In genomic region chr8:3279721-3280077, GRCm38 (mm10) we compare ENCODE assay signal across 8 mouse cellular contexts. TPM values are rescaled to one million over a fixed set of nuclear protein-coding genes. Genes with fewer than 3 reads are reported as not detected.
A peak's percentile ranks its signal among the peaks of the same experiment; 100 is the strongest.
DNase-seq lines count a peak whose midpoint lies in the region; ATAC-seq and TF ChIP-seq lines count a peak whose summit lies in the region.

No protein-coding gene starts in this region.

- no peak for TF ChIP-seq EP300 in heart, postnatal 0 days (IDR thresholded peaks at IDR 0.05; ENCODE audit: low read depth)

- H3K9ac ChIP-seq in kidney, embryonic 14.5 days (ENCODE audit: low read depth, low read length): peak overlapping the region; percentile 91; the same call in 1 of the 2 replicates
- peak overlapping the region; percentile 41 for H3K9ac ChIP-seq in heart, postnatal 0 days (replicated peaks; ENCODE audit: low read depth, low read length)

- no peaks in the 10 kb centered on the region for H3K36me3 ChIP-seq in kidney, embryonic 14.5 days (ENCODE audit: control insufficient read depth, insufficient read depth, low read length)
- H3K36me3 ChIP-seq in heart, postnatal 0 days (replicated peaks; ENCODE audit: control insufficient read depth, insufficient read depth, low read length): 0 out of 2 replicates have a peak, but pooled peaks cover 8% of the 10 kb centered on the region
- H3K36me3 ChIP-seq in macrophage (ENCODE audit: inconsistent target): no peaks in the 10 kb centered on the region

- H3K27me3 ChIP-seq in kidney, embryonic 14.5 days (ENCODE audit: control insufficient read depth, insufficient read depth, low read length): no peaks in the 10 kb centered on the region
- H3K27me3 ChIP-seq in heart, postnatal 0 days (ENCODE audit: control insufficient read depth, insufficient read depth, low read length): no peaks in the 10 kb centered on the region

- no peaks in the 10 kb centered on the region for H3K9me3 ChIP-seq in kidney, embryonic 14.5 days (ENCODE audit: control insufficient read depth, low read length)
- no peaks in the 10 kb centered on the region for H3K9me3 ChIP-seq in heart, postnatal 0 days (replicated peaks; ENCODE audit: control insufficient read depth, low read length)

- H3K4me3 ChIP-seq in kidney, embryonic 14.5 days (ENCODE audit: low read length): peak overlapping the region; percentile 68
- H3K4me3 ChIP-seq in heart, postnatal 0 days (ENCODE audit: low read depth, low read length): peak overlapping the region; percentile 81
- H3K4me3 ChIP-seq in macrophage (ENCODE audit: inconsistent target): peak overlapping the region; percentile 63; the same call in 1 of the 2 replicates

- no peak for TF ChIP-seq CTCF in heart, postnatal 0 days (IDR thresholded peaks at IDR 0.05; ENCODE audit: low read depth)

- peak; percentile 11 for ATAC-seq in kidney, embryonic 14.5 days (ENCODE audit: low FRiP score, low TSS enrichment)
- ATAC-seq in activated CD4-positive, CD25-positive, alpha-beta regulatory T cell, adult 4 months: peak; percentile 3
- no peak for ATAC-seq in heart, postnatal 0 days (ENCODE audit: insufficient read depth, low read depth)

- 1% methylated on average over 18 of the region's 18 CpGs for WGBS in kidney, embryonic 14.5 days
- under 1% methylated on average over 18 of the region's 18 CpGs for WGBS in heart, postnatal 0 days
- 4% methylated on average over 17 of the region's 18 CpGs for WGBS in macrophage (ENCODE audit: missing documents)

- no peak for DNase-seq in kidney, postnatal 25 days
- no peak for DNase-seq in heart, postnatal 0 days (ENCODE audit: low spot score)
- no peak for DNase-seq in layer of hippocampus, postnatal 10 days (ENCODE audit: low spot score in 2 of 2)
- no peak for DNase-seq in urinary bladder, postnatal 36 days (ENCODE audit: low spot score in 2 of 2)
- DNase-seq in frontal cortex, postnatal 14 days (ENCODE audit: low spot score in 2 of 2): no peak

- peaks cover 7% of the 10 kb centered on the region; the same call in 1 of the 2 replicates for H3K4me1 ChIP-seq in kidney, embryonic 14.5 days (ENCODE audit: control insufficient read depth, insufficient read depth, low read length)
- H3K4me1 ChIP-seq in heart, postnatal 0 days (ENCODE audit: control insufficient read depth, insufficient read depth): peaks cover 43% of the 10 kb centered on the region

- H3K27ac ChIP-seq in kidney, embryonic 14.5 days (ENCODE audit: low read depth, low read length): no peak overlapping the region
- peak overlapping the region; percentile 14; the same call in 1 of the 2 replicates for H3K27ac ChIP-seq in heart, postnatal 0 days (ENCODE audit: low read depth)
- no peak overlapping the region for H3K27ac ChIP-seq in macrophage

- H3K4me2 ChIP-seq in kidney, embryonic 14.5 days (replicated peaks; ENCODE audit: low read depth, low read length): peak overlapping the region; percentile 56
- H3K4me2 ChIP-seq in heart, postnatal 0 days (ENCODE audit: low read depth, low read length): peak overlapping the region; percentile 81

- H3K79me2 ChIP-seq in macrophage (ENCODE audit: inconsistent target): peaks cover 43% of the 10 kb centered on the region; the same call in 1 of the 2 replicates

RNA-seq across cellular contexts. Expression of gene Insr, which starts 0.3 kb away (rescaled TPM):
- polyA plus RNA-seq in kidney, embryonic 14.5 days (2014; fragmentation: Nextera tagmentation; extraction: Ambion mirVana): 33.2 and 40.2 TPM in 2 replicates
- 1 to 10 TPM; 5.9 to 7.4 TPM for polyA plus RNA-seq in activated CD4-positive, CD25-positive, alpha-beta regulatory T cell, adult 4 months (2017; shearing (Covaris generic))
- 82.7 and 125 TPM in 2 replicates for total RNA-seq in heart, postnatal 0 days (2014; rRNA removed; ENCODE audit: low replicate concordance)
- polyA plus RNA-seq in heart, postnatal 0 days (2015; fragmentation: Nextera tagmentation; extraction: Ambion mirVana): 50.2 and 51.4 TPM in 2 replicates
- 100 to 1,000 TPM in 10 of 26 experiments, 10 to 100 TPM in 16; 29.5 to 156 (median 88.0) TPM for total RNA-seq in macrophage (2018; cell fraction: chromatin; rRNA removed)
- total RNA-seq in macrophage (2018; cell fraction: cytosol; rRNA removed): 10 to 100 TPM; 10.2 to 28.7 (median 18.0) TPM
- 100 to 1,000 TPM in 5 of 26 experiments, 10 to 100 TPM in 21; 24.4 to 138 (median 51.9) TPM for total RNA-seq in macrophage (2018; cell fraction: nucleus; rRNA removed)
- 10.0 to 11.5 TPM (median 10.0 TPM) in 3 replicates for polyA plus RNA-seq in macrophage (2018)
- 10 to 100 TPM; 47.9 to 52.1 TPM for total RNA-seq in layer of hippocampus, postnatal 10 days (2021)
